Mouse (Mus musculus): ENCODE data around the gene Rdh7. TPM values are rescaled to one million over a fixed set of nuclear protein-coding genes. Genes with fewer than 3 reads are reported as not detected.
"Not testable (repeated sequence)": the region's sequence is repeated elsewhere in the genome, so short reads cannot be mapped to it uniquely, and the experiment has no call there.

Rdh7 gene
- polyA plus RNA-seq, 1 experiment from 2014 or later = not detected

DNA sequence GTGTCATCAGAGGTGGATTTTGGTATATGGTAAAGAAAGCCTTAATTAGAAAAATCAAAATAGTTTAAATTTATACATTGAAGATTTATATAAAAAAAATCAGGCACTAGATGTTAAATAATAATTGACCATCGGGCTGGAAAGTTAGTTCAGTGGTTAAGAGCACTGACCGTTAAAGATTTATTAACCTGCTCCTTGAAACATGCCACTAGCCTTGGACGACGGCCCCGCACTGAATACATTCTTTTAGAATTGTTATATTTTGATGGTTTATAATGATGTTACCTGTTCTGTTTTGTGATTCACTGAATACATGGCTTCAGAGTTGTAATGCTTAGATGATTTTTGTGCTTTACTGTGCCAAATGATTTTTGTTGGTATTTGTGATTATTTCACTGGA, 42.7 kb downstream of the Rdh7 start:
- not testable (repeated sequence) for H3K9ac ChIP-seq (replicated peaks; ENCODE audit: low read length); H3K4me1 ChIP-seq (ENCODE audit: control insufficient read depth, insufficient read depth, low read length); H3K4me3 ChIP-seq (replicated peaks; ENCODE audit: low read depth, low read length); H3K4me2 ChIP-seq (ENCODE audit: low read length); DNase-seq; H3K36me3 ChIP-seq (ENCODE audit: control insufficient read depth, insufficient read depth, low read length); H3K9me3 ChIP-seq (ENCODE audit: control insufficient read depth, low read length); ATAC-seq (ENCODE audit: low FRiP score, low TSS enrichment); H3K27ac ChIP-seq (replicated peaks; ENCODE audit: low read depth, low read length); H3K27me3 ChIP-seq (ENCODE audit: control insufficient read depth, insufficient read depth, low read length)
- 95% methylated on average over 5 of the region's 5 CpGs for WGBS

DNA sequence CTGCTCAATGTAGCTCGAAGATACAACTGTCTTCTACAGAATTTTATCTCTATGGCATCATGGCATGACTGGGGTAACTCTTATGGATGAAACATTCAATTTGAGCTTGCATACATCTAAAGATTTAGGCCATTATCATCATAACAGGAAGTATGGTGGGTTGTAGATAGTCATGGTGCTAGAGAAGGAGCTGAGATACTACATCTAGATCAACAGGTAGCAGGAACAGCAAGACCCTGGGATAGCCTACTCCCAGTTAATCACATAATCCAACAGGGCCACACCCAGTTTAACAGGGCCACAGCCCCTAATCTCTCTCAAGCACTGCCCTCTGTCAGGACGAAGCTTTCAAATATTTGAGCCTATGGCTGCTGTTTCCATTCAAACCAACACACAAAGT, 47.8 kb downstream of the Rdh7 start:
- ATAC-seq (ENCODE audit: low FRiP score, low TSS enrichment) = no peak
- Histone ChIP-seq H3K9me3 (ENCODE audit: control insufficient read depth, low read length) (no peaks in the 10 kb centered on the region), H3K9ac (replicated peaks; ENCODE audit: low read length) (no peak overlapping the region), H3K4me1 (ENCODE audit: control insufficient read depth, insufficient read depth, low read length) (no peaks in the 10 kb centered on the region), H3K4me3 (replicated peaks; ENCODE audit: low read depth, low read length) (no peak overlapping the region), H3K36me3 (ENCODE audit: control insufficient read depth, insufficient read depth, low read length) (no peaks in the 10 kb centered on the region), H3K27me3 (ENCODE audit: control insufficient read depth, insufficient read depth, low read length) (no peaks in the 10 kb centered on the region), H3K4me2 (ENCODE audit: low read length) (no peak overlapping the region), H3K27ac (replicated peaks; ENCODE audit: low read depth, low read length) (no peak overlapping the region)
- WGBS = 64% methylated on average over 2 of the region's 2 CpGs
- no peak for DNase-seq

- Histone ChIP-seq H3K4me3 (replicated peaks; ENCODE audit: low read depth, low read length) (no peak overlapping the region), H3K36me3 (ENCODE audit: control insufficient read depth, insufficient read depth, low read length) (no peaks in the 10 kb centered on the region), H3K9me3 (ENCODE audit: control insufficient read depth, low read length) (no peaks in the 10 kb centered on the region), H3K4me2 (ENCODE audit: low read length) (no peak overlapping the region), H3K27ac (replicated peaks; ENCODE audit: low read depth, low read length) (no peak overlapping the region), H3K4me1 (ENCODE audit: control insufficient read depth, insufficient read depth, low read length) (no peaks in the 10 kb centered on the region), H3K9ac (replicated peaks; ENCODE audit: low read length) (no peak overlapping the region), H3K27me3 (ENCODE audit: control insufficient read depth, insufficient read depth, low read length) (no peaks in the 10 kb centered on the region)
- ATAC-seq (ENCODE audit: low FRiP score, low TSS enrichment) (no peak), DNase-seq (no peak)
- 85% methylated on average over 2 of the region's 2 CpGs for WGBS
Observed at GRCm38 (mm10) chr10:127838539-127838938, 50.1 kb downstream of the Rdh7 start.

DNA sequence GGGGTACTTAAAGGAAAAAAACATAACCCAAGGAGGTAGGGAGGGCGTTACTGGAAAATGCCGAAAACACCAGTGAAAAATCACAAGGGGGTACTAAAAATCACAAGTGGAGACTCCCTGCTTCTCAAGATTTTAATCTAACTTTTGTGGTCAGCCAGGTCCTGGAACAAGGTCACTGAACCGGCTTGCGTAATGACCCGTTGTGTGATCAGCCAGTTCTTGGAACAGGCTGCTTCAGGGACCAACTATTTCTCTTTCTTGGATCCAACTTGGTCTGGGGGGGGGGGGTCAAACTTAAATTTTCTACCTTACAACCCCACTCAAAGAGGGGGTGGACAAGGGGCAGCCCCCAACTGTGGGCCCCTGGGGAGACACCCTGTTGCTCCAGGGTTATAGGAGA, 50.8 kb downstream of the Rdh7 start:
- H3K27me3 ChIP-seq (ENCODE audit: control insufficient read depth, insufficient read depth, low read length); ATAC-seq (ENCODE audit: low FRiP score, low TSS enrichment): not testable (repeated sequence)
- 94% methylated on average over 5 of the region's 5 CpGs for WGBS

GRCm38 (mm10) chr10:127835292-127835691, 53.3 kb downstream of the Rdh7 start:
- Histone ChIP-seq H3K9ac (replicated peaks; ENCODE audit: low read length) (no peak overlapping the region), H3K27ac (replicated peaks; ENCODE audit: low read depth, low read length) (no peak overlapping the region), H3K9me3 (ENCODE audit: control insufficient read depth, low read length) (no peaks in the 10 kb centered on the region), H3K4me1 (ENCODE audit: control insufficient read depth, insufficient read depth, low read length) (no peaks in the 10 kb centered on the region), H3K27me3 (ENCODE audit: control insufficient read depth, insufficient read depth, low read length) (no peaks in the 10 kb centered on the region), H3K36me3 (ENCODE audit: control insufficient read depth, insufficient read depth, low read length) (no peaks in the 10 kb centered on the region), H3K4me3 (replicated peaks; ENCODE audit: low read depth, low read length) (no peak overlapping the region), H3K4me2 (ENCODE audit: low read length) (no peak overlapping the region)
- ATAC-seq (ENCODE audit: low FRiP score, low TSS enrichment) (no peak), DNase-seq (no peak)
- WGBS = 81% methylated on average over 5 of the region's 5 CpGs

More for the DNA sequence above, 50.8 kb downstream of the Rdh7 start:
- H3K9ac ChIP-seq (replicated peaks; ENCODE audit: low read length); H3K27ac ChIP-seq (replicated peaks; ENCODE audit: low read depth, low read length); DNase-seq; H3K4me3 ChIP-seq (replicated peaks; ENCODE audit: low read depth, low read length); H3K36me3 ChIP-seq (ENCODE audit: control insufficient read depth, insufficient read depth, low read length); H3K4me2 ChIP-seq (ENCODE audit: low read length); H3K4me1 ChIP-seq (ENCODE audit: control insufficient read depth, insufficient read depth, low read length); H3K9me3 ChIP-seq (ENCODE audit: control insufficient read depth, low read length): not testable (repeated sequence)

DNA sequence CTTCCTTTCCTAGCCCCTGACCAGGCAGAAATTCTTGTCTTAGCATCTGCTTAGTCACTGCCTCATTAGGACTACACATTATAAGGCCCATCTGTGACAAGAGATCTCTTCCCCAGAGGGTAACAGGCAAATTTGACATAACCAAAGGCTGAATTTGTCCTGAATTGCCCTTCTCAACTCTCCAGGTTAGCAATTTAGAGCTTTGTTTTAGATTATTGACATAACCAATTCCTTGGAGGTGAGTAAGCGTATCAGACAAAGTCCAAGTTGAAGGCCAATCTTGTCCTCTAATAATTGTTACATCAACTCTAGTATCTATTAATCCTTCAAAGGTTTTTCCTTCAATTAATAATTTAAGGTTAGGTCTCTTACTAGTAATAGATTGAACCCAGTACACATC, 54.4 kb downstream of the Rdh7 start:
- H3K4me3 ChIP-seq (replicated peaks; ENCODE audit: low read depth, low read length); H3K36me3 ChIP-seq (ENCODE audit: control insufficient read depth, insufficient read depth, low read length); H3K9ac ChIP-seq (replicated peaks; ENCODE audit: low read length); H3K4me2 ChIP-seq (ENCODE audit: low read length); H3K4me1 ChIP-seq (ENCODE audit: control insufficient read depth, insufficient read depth, low read length); DNase-seq; ATAC-seq (ENCODE audit: low FRiP score, low TSS enrichment); H3K9me3 ChIP-seq (ENCODE audit: control insufficient read depth, low read length); H3K27ac ChIP-seq (replicated peaks; ENCODE audit: low read depth, low read length); H3K27me3 ChIP-seq (ENCODE audit: control insufficient read depth, insufficient read depth, low read length): not testable (repeated sequence)
- 100% methylated on average over 1 of the region's 1 CpGs for WGBS

Other genes starting within 250 kb of the Rdh7 start
- gene Stat6, start 245.8 kb downstream of the Rdh7 start, polyA plus RNA-seq (2014; fragmentation: Nextera tagmentation; extraction: Ambion mirVana) = 1.4 and 4.0 TPM in 2 replicates
- 2.6 and 3.5 TPM in 2 replicates for gene Nemp1, start 221.9 kb downstream of the Rdh7 start, polyA plus RNA-seq (2014; fragmentation: Nextera tagmentation; extraction: Ambion mirVana)
- gene Nab2, start 220.2 kb downstream of the Rdh7 start, polyA plus RNA-seq (2014; fragmentation: Nextera tagmentation; extraction: Ambion mirVana) = 0.93 and 1.2 TPM in 2 replicates
- gene Myo1a, start 183.6 kb downstream of the Rdh7 start, polyA plus RNA-seq (2014; fragmentation: Nextera tagmentation; extraction: Ambion mirVana) = 0.62 TPM in 1 of 2 replicates, not detected in the other
- gene Tac2, start 164.3 kb downstream of the Rdh7 start, polyA plus RNA-seq (2014; fragmentation: Nextera tagmentation; extraction: Ambion mirVana) = not detected in 2 replicates
- 5.5 and 6.2 TPM in 2 replicates for gene Zbtb39, start 149.3 kb downstream of the Rdh7 start, polyA plus RNA-seq (2014; fragmentation: Nextera tagmentation; extraction: Ambion mirVana)
- gene Gpr182, start 137.1 kb downstream of the Rdh7 start, polyA plus RNA-seq (2014; fragmentation: Nextera tagmentation; extraction: Ambion mirVana) = 0.53 and 0.67 TPM in 2 replicates
- 0.07 TPM in 1 of 2 replicates, not detected in the other for gene Rdh1, start 129.1 kb downstream of the Rdh7 start, polyA plus RNA-seq (2014; fragmentation: Nextera tagmentation; extraction: Ambion mirVana)
- gene Rdh16f1, start 129.0 kb downstream of the Rdh7 start, polyA plus RNA-seq (2014; fragmentation: Nextera tagmentation; extraction: Ambion mirVana) = not detected in 2 replicates
- 0.13 and 0.22 TPM in 2 replicates for gene Rdh9, start 112.4 kb downstream of the Rdh7 start, polyA plus RNA-seq (2014; fragmentation: Nextera tagmentation; extraction: Ambion mirVana)
- gene Rdh16, start 87.7 kb downstream of the Rdh7 start, polyA plus RNA-seq (2014; fragmentation: Nextera tagmentation; extraction: Ambion mirVana) = 0.07 TPM in 1 of 2 replicates, not detected in the other
- not detected in 2 replicates for gene Rdh19, start 38.9 kb downstream of the Rdh7 start, polyA plus RNA-seq (2014; fragmentation: Nextera tagmentation; extraction: Ambion mirVana)
- gene Rdh16f2, start 22.3 kb downstream of the Rdh7 start, polyA plus RNA-seq (2014; fragmentation: Nextera tagmentation; extraction: Ambion mirVana) = not detected in 2 replicates
- not detected in 2 replicates for gene Sdr9c7, start 9.7 kb upstream of the Rdh7 start, polyA plus RNA-seq (2014; fragmentation: Nextera tagmentation; extraction: Ambion mirVana)
- not detected in 2 replicates for gene Hsd17b6, start 118.8 kb upstream of the Rdh7 start, polyA plus RNA-seq (2014; fragmentation: Nextera tagmentation; extraction: Ambion mirVana)
- gene Prim1, start 126.4 kb upstream of the Rdh7 start, polyA plus RNA-seq (2014; fragmentation: Nextera tagmentation; extraction: Ambion mirVana) = 41.1 and 42.7 TPM in 2 replicates
- 627 and 634 TPM in 2 replicates for gene Naca, start 146.8 kb upstream of the Rdh7 start, polyA plus RNA-seq (2014; fragmentation: Nextera tagmentation; extraction: Ambion mirVana)
- 413 and 443 TPM in 2 replicates for gene Ptges3, start 170.1 kb upstream of the Rdh7 start, polyA plus RNA-seq (2014; fragmentation: Nextera tagmentation; extraction: Ambion mirVana)
- gene Atp5b, start 194.5 kb upstream of the Rdh7 start, polyA plus RNA-seq (2014; fragmentation: Nextera tagmentation; extraction: Ambion mirVana) = 1,898 and 2,035 TPM in 2 replicates
- gene Baz2a, start 202.8 kb upstream of the Rdh7 start, polyA plus RNA-seq (2014; fragmentation: Nextera tagmentation; extraction: Ambion mirVana) = 14.8 and 19.4 TPM in 2 replicates

Measured in midbrain, embryonic 14.5 days (tissue).